Mouse (Mus musculus) heart, postnatal 4 days (tissue): ENCODE measurements at regions not wholly inside any gene's neighbourhood (a gene's known extent, or its start where the extent isn't known, plus 50 kb on each side); places are given as distances from the start of the nearest gene placed in this dataset.

ENCODE experiments used
- DNase-seq: peaks from one replicate; pipeline ENCODE4 v3.0.0; 2021

DNA sequence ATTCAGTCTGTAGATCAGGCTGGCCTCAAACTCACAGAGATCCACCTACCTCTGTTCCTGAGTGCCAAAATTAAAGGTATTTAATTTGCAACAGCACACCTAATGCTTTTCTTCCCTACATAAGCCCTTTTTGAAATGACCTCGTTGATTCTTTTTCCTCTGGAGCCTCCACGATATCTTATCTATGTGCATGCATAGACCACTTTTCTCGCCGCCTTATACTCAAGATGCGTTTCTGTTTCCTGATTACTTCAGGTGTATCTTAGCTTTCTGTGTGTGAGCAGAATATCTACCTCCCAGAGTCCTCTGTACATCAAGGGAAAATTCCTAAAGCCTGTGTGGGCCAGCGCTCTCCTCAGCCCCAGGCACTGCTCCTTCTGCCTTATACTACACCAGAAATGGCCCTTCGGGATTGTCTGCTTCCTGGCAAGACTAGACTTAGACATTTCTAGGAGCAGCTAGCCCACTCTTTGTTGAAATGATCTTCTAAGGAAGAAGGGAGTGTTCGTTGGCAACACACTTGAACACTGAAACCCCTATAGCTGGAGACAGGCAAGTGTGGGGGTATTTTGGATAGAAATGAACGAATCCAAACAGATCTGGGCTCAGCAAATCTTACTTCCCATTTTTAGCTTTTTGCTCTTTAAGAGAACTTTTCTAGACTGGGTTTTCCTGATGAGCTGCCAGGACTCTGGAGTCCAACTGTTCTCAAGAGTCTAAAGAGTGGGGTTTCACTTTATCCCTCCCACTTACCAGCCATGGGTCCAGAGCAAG, 54.0 kb upstream of the Rbm15 start:
- DNase-seq = no peak

DNA sequence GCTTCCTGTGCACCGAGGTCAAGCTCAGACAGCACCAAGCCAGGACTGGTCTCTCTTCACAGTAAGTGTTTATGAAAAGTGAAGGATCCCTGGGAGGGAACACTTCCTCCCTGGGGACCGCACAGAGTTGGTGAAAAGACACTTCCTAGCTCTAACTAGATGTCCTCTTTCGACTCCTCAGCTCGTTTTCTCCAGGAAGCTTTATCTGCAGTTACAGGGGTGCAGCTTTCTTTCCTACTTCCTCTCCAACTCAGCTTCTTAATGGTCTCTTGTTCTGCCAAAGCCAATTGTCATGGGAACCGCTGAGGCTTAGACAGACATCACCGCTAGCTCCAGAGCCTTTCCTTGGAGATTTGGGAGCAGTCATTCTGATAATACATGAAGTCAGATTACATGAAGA, 53.0 kb upstream of the Rbm15 start:
- DNase-seq = peak; percentile 40
